Mouse (Mus musculus) bone marrow, adult 2 months (tissue): ENCODE results near the gene Angptl8. TPM values are rescaled to one million over a fixed set of nuclear protein-coding genes. Genes with fewer than 3 reads are reported as not detected.

ENCODE experiments used
- H3K27ac ChIP-seq: fragments of 200-500 bp; 2 replicates; pipeline ENCODE4 v1.5.1; 2012; ENCODE audit warnings: low read depth, mild to moderate bottlenecking, control low read depth, inconsistent platforms, low read length; ENCODE audit not compliant: control insufficient read depth, poor library complexity, insufficient read depth
- H3K4me1 ChIP-seq: fragments of 200-500 bp; 2 replicates; pipeline ENCODE4 v1.6.1; 2011; ENCODE audit warnings: low read length; ENCODE audit not compliant: control insufficient read depth, insufficient read depth
- H3K4me3 ChIP-seq: fragments of 200-500 bp; replicated peaks from 2 replicates; pipeline ENCODE3; 2011; ENCODE audit warnings: mild to moderate bottlenecking, low read depth, low read length, control low read depth; ENCODE audit not compliant: control insufficient read depth
- CTCF ChIP-seq: fragments of 200-500 bp; IDR thresholded peaks from 2 replicates; pipeline ENCODE4 v1.5.1; 2011; ENCODE audit warnings: low read length, control low read depth; ENCODE audit not compliant: control insufficient read depth, insufficient read depth
- POLR2A ChIP-seq: fragments of 200-500 bp; IDR thresholded peaks from 2 replicates; pipeline ENCODE4 v1.6.1; 2011; ENCODE audit warnings: low read depth, mild to moderate bottlenecking, control low read depth, low read length, borderline replicate concordance; ENCODE audit not compliant: control insufficient read depth
- WGBS: fragments of 180-500 bp; shearing (Covaris S2); methylation state at CpG from one replicate; pipeline ENCODE4 v1.1.7; 2018; 5-methylcytosine and 5-hydroxymethylcytosine counted together
- polyA plus RNA-seq: library from polyadenylated mRNA; stranded (reverse); fragments of >200 nt; gene quantifications from 2 replicates; pipeline ENCODE4 v1.2.4, GENCODE M21; 2011; ENCODE audit warnings: low replicate concordance; ENCODE audit not compliant: missing spikeins, insufficient read depth, insufficient read length

Gene Angptl8
- polyA plus RNA-seq, 1 experiment: not detected

DNA sequence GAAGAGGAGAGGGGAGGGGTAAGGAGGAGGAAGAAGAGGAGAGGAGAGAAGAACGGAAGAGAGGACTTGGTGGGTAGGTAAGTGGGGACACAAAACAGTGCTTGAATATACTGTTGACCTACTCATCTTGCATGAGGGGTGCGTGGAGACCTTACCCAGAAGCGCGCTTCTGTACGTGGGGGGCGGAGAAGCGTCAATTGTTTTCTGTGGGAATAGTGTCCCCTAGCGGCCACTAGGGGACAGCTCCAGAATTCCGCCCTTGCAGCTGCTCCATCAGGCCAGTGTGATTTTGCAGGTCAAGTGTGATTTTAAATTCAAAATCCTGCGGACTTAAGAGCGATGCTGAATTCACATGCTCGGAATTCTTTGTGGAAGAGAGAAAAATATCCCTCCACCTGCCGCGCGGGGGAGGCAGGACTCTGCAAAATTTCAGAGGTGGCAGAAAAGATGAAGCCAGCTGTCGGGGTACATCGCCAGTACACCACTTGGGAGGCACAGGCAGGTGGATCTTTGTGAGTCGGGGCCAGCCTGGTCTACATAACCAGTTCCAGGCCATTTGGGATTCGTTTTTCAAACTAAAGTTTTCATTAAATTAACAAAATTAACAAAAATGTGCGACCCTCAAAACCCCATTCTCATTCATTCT is 35.7 kb downstream of the Angptl8 start:
- no peak overlapping the region for H3K27ac ChIP-seq
- TF ChIP-seq POLR2A (no peak), CTCF (peak; percentile 68)
- H3K4me3 ChIP-seq: no peak overlapping the region
- no peaks in the 10 kb centered on the region for H3K4me1 ChIP-seq
- WGBS: 18% methylated on average over 20 of the region's 20 CpGs

GRCm38 (mm10) chr9:21872204-21872603 is 36.9 kb downstream of the Angptl8 start:
- 71% methylated on average over 4 of the region's 4 CpGs for WGBS

DNA sequence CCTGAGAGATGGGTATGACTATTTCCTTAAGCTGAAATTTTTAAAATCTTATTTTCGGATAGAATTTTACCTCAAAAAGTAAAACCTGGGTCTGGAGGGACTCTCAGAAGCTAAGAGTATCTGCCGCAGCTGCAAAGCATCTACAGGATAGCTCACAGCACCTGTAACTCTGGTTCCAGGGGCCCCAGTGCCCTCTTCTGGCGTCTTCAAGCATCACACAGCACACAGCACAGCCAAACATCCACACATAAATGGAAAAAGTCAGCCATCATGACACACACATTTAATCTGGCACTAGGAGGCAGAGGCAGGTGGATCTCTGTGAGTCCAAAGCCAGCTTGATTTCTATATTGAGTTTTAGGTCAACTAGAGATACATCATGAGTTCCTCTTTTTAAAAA is 41.3 kb downstream of the Angptl8 start:
- H3K4me1 ChIP-seq: no peaks in the 10 kb centered on the region
- no peak overlapping the region for H3K4me3 ChIP-seq
- no peak overlapping the region for H3K27ac ChIP-seq
- TF ChIP-seq POLR2A (no peak), CTCF (no peak)
- 56% methylated on average over 3 of the region's 3 CpGs for WGBS

More at GRCm38 (mm10) chr9:21872204-21872603, 36.9 kb downstream of the Angptl8 start:
- no peak overlapping the region for H3K4me3 ChIP-seq
- no peaks in the 10 kb centered on the region for H3K4me1 ChIP-seq
- H3K27ac ChIP-seq: no peak overlapping the region
- TF ChIP-seq POLR2A (no peak), CTCF (no peak)

Other genes starting within 250 kb of the Angptl8 start
- gene Timm29, start 242.8 kb upstream of the Angptl8 start, polyA plus RNA-seq: 10.4 and 11.6 TPM in 2 replicates
- gene Yipf2, start 242.7 kb upstream of the Angptl8 start, polyA plus RNA-seq: 4.8 and 5.0 TPM in 2 replicates
- 45.4 and 66.3 TPM in 2 replicates for gene Smarca4, start 219.3 kb upstream of the Angptl8 start, polyA plus RNA-seq
- gene Ldlr, start 112.0 kb upstream of the Angptl8 start, polyA plus RNA-seq: 8.1 and 14.5 TPM in 2 replicates
- 40.1 and 46.6 TPM in 2 replicates for gene Spc24, start 75.2 kb upstream of the Angptl8 start, polyA plus RNA-seq
- 1.4 and 1.7 TPM in 2 replicates for gene Kank2, start 36.8 kb upstream of the Angptl8 start, polyA plus RNA-seq
- gene Dock6, start 17.1 kb downstream of the Angptl8 start, polyA plus RNA-seq: 6.5 and 7.2 TPM in 2 replicates
- gene Rab3d, start 82.7 kb downstream of the Angptl8 start, polyA plus RNA-seq: 8.5 and 20.9 TPM in 2 replicates
- not detected in 2 replicates for gene Ccdc159, start 92.0 kb downstream of the Angptl8 start, polyA plus RNA-seq
- gene Tmem205, start 92.0 kb downstream of the Angptl8 start, polyA plus RNA-seq: 9.2 and 37.4 TPM in 2 replicates
- 1.4 and 2.1 TPM in 2 replicates for gene Plppr2, start 101.5 kb downstream of the Angptl8 start, polyA plus RNA-seq
- gene Swsap1, start 120.2 kb downstream of the Angptl8 start, polyA plus RNA-seq: 4.2 and 5.7 TPM in 2 replicates
- gene Epor, start 128.0 kb downstream of the Angptl8 start, polyA plus RNA-seq: 103 and 152 TPM in 2 replicates
- gene Rgl3, start 153.9 kb downstream of the Angptl8 start, polyA plus RNA-seq: 1.6 and 5.0 TPM in 2 replicates
- gene Ccdc151, start 167.1 kb downstream of the Angptl8 start, polyA plus RNA-seq: not detected in 2 replicates
- 20.8 and 35.2 TPM in 2 replicates for gene Prkcsh, start 167.3 kb downstream of the Angptl8 start, polyA plus RNA-seq
- gene Elavl3, start 216.5 kb downstream of the Angptl8 start, polyA plus RNA-seq: 1.1 TPM in 1 of 2 replicates, not detected in the other
- gene Gm49318, start 235.7 kb downstream of the Angptl8 start, polyA plus RNA-seq: not detected in 2 replicates
- gene Zfp653, start 235.9 kb downstream of the Angptl8 start, polyA plus RNA-seq: 12.8 and 15.3 TPM in 2 replicates
- gene Ecsit, start 249.9 kb downstream of the Angptl8 start, polyA plus RNA-seq: 10.4 and 18.7 TPM in 2 replicates